Mouse (Mus musculus): Measurements from ENCODE around the gene Hoxc6. TPM values are rescaled to one million over a fixed set of nuclear protein-coding genes. Genes with fewer than 3 reads are reported as not detected.

Gene Hoxc6
- polyA plus RNA-seq, 1 experiment from 2014 or later, result 0.16 TPM

DNA sequence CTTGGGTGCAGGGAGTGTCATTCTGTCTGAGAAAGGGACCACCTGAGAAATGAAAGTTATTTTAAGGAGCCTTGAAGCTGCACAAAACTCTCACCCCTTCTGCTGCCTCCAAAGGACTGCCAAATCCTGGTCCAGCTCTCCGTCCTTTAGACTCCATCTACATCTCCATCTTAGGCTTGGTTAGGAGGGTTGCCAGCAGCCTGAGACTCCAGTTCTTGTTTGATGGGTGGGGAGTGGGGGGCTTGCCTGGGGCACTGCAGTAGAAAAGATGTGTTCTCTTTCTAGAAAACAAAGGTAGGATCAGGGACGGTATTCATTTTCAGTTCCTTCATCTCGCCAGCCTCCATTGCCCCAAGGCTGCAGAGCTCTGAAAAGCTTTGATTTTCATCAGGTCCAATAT is 626 bp upstream of the Hoxc6 start:
- H3K9me3 ChIP-seq (replicated peaks; ENCODE audit: control insufficient read depth, low read length), result no peaks in the 10 kb centered on the region
- H3K27ac ChIP-seq (ENCODE audit: low read length), result no peak overlapping the region
- H3K27me3 ChIP-seq (ENCODE audit: control insufficient read depth, insufficient read depth, low read length), result peaks cover 93% of the 10 kb centered on the region
- 1% methylated on average over 3 of the region's 3 CpGs for WGBS
- no peak for ATAC-seq (replicated peaks; ENCODE audit: extremely low read depth, insufficient read depth, low FRiP score)
- peaks cover 10% of the 10 kb centered on the region; the same call in 1 of the 2 replicates for H3K4me1 ChIP-seq (ENCODE audit: control insufficient read depth, insufficient read depth, low read length)
- H3K36me3 ChIP-seq (ENCODE audit: control insufficient read depth, insufficient read depth), result no peaks in the 10 kb centered on the region
- H3K9ac ChIP-seq (ENCODE audit: low read length), result no peak overlapping the region
- no peak overlapping the region for H3K4me2 ChIP-seq (ENCODE audit: low read depth, low read length)
- no peak overlapping the region for H3K4me3 ChIP-seq (ENCODE audit: low read length)

DNA sequence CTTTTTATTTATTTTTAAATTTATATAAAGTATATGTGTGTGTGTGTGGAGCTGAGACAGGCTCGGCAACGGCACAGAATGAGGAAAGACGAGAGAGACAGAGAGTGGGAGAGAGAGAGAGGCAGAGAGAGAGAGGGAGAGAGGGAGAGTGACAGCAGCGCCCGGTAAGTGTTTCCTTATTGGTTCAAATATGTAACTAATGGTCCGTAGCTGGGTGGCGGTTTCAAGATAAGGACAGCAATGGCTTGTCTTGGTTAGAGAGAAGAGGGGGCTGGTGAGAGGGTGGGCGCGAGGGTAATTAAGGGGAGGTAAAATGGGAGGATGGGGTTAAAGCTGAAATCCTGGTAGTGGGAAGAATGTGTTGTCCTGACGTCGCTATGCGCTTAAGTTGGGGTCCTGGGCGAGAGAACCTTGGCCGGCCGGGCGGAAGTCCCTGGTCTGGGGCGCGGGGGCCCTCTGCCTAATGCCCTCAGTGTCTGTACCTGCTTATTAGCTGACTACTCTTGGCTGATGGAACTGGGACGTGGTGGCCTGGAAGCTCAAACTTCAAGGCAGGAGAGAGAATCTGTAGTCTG is 638 bp downstream of the Hoxc6 start:
- Histone ChIP-seq H3K27ac (ENCODE audit: low read length) (no peak overlapping the region), H3K4me1 (ENCODE audit: control insufficient read depth, insufficient read depth, low read length) (peaks cover 10% of the 10 kb centered on the region; the same call in 1 of the 2 replicates), H3K9ac (ENCODE audit: low read length) (no peak overlapping the region; the same call in 1 of the 2 replicates), H3K9me3 (replicated peaks; ENCODE audit: control insufficient read depth, low read length) (no peaks in the 10 kb centered on the region), H3K36me3 (ENCODE audit: control insufficient read depth, insufficient read depth) (no peaks in the 10 kb centered on the region), H3K27me3 (ENCODE audit: control insufficient read depth, insufficient read depth, low read length) (peaks cover 93% of the 10 kb centered on the region), H3K4me2 (ENCODE audit: low read depth, low read length) (peak overlapping the region; percentile 76), H3K4me3 (ENCODE audit: low read length) (peak overlapping the region; percentile 59)
- ATAC-seq (replicated peaks; ENCODE audit: extremely low read depth, insufficient read depth, low FRiP score), result peak; percentile 6; the same call in 1 of the 2 replicates
- WGBS, result 1% methylated on average over 18 of the region's 19 CpGs

GRCm38 (mm10) chr15:102999183-102999831 is 1.2 kb downstream of the Hoxc6 start:
- H3K4me2 ChIP-seq (ENCODE audit: low read depth, low read length), result peak overlapping the region; percentile 76
- peak overlapping the region; percentile 59 for H3K4me3 ChIP-seq (ENCODE audit: low read length)
- no peaks in the 10 kb centered on the region for H3K9me3 ChIP-seq (replicated peaks; ENCODE audit: control insufficient read depth, low read length)
- peak; percentile 68 for ATAC-seq (replicated peaks; ENCODE audit: extremely low read depth, insufficient read depth, low FRiP score)
- H3K27ac ChIP-seq (ENCODE audit: low read length), result no peak overlapping the region
- H3K36me3 ChIP-seq (ENCODE audit: control insufficient read depth, insufficient read depth), result no peaks in the 10 kb centered on the region
- 3% methylated on average over 33 of the region's 33 CpGs for WGBS
- peak overlapping the region; percentile 68 for H3K9ac ChIP-seq (ENCODE audit: low read length)
- peaks cover 93% of the 10 kb centered on the region for H3K27me3 ChIP-seq (ENCODE audit: control insufficient read depth, insufficient read depth, low read length)
- peaks cover 10% of the 10 kb centered on the region; the same call in 1 of the 2 replicates for H3K4me1 ChIP-seq (ENCODE audit: control insufficient read depth, insufficient read depth, low read length)

DNA sequence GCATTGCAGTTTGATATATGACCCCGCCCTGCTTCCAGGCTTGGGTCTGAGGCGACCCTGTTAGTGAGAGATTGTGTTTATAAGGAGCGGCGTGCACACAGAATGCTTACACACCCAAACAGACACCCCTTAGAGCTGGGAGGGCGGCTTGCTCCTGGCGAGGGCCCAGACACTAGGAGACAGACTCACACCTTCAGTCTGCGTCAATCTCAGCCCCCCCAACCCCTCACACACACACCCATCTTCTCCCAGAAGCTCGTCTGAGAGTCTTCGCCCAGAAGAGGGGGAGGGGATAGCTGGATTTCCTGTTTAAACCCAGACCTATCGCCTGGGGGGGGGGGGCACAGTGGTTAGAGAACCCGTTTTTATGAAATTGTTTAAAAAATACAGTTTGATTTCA is 1.9 kb downstream of the Hoxc6 start:
- ATAC-seq (replicated peaks; ENCODE audit: extremely low read depth, insufficient read depth, low FRiP score), result no peak
- Histone ChIP-seq H3K27me3 (ENCODE audit: control insufficient read depth, insufficient read depth, low read length) (peaks cover 93% of the 10 kb centered on the region), H3K36me3 (ENCODE audit: control insufficient read depth, insufficient read depth) (no peaks in the 10 kb centered on the region), H3K4me2 (ENCODE audit: low read depth, low read length) (peak overlapping the region; percentile 76; the same call in 1 of the 2 replicates), H3K4me3 (ENCODE audit: low read length) (peak overlapping the region; percentile 59), H3K4me1 (ENCODE audit: control insufficient read depth, insufficient read depth, low read length) (peaks cover 10% of the 10 kb centered on the region; the same call in 1 of the 2 replicates), H3K9me3 (replicated peaks; ENCODE audit: control insufficient read depth, low read length) (no peaks in the 10 kb centered on the region), H3K27ac (ENCODE audit: low read length) (no peak overlapping the region), H3K9ac (ENCODE audit: low read length) (no peak overlapping the region)
- 24% methylated on average over 10 of the region's 11 CpGs for WGBS

DNA sequence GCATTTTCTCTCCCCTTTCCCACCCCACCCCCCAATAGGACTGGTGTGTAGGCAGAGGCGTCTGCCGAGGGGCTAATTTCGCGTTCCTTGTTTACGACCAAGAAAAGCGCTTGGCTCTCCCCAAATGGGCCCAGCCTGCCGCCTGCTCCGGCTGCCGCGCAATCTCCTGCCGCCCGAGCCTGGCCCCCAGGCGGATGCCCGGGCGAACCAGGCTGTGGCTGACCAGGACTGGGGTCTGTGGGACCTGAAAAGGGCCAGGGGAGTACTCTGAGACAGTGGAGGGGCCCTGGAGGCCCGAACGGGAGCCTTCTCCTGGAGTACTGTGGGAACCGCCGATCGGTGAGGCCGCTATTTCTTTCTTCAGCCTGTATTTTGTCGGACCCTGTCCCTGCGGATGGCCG is 2.4 kb downstream of the Hoxc6 start:
- Histone ChIP-seq H3K27me3 (ENCODE audit: control insufficient read depth, insufficient read depth, low read length) (peaks cover 92% of the 10 kb centered on the region), H3K4me2 (ENCODE audit: low read depth, low read length) (0 out of 2 replicates have a peak overlapping the region, but pooled peaks have one; percentile 4), H3K4me3 (ENCODE audit: low read length) (no peak overlapping the region), H3K9me3 (replicated peaks; ENCODE audit: control insufficient read depth, low read length) (no peaks in the 10 kb centered on the region), H3K36me3 (ENCODE audit: control insufficient read depth, insufficient read depth) (no peaks in the 10 kb centered on the region), H3K9ac (ENCODE audit: low read length) (no peak overlapping the region), H3K27ac (ENCODE audit: low read length) (no peak overlapping the region), H3K4me1 (ENCODE audit: control insufficient read depth, insufficient read depth, low read length) (peaks cover 10% of the 10 kb centered on the region; the same call in 1 of the 2 replicates)
- ATAC-seq (replicated peaks; ENCODE audit: extremely low read depth, insufficient read depth, low FRiP score), result no peak
- 16% methylated on average over 24 of the region's 24 CpGs for whole genome bisulfite sequencing

DNA sequence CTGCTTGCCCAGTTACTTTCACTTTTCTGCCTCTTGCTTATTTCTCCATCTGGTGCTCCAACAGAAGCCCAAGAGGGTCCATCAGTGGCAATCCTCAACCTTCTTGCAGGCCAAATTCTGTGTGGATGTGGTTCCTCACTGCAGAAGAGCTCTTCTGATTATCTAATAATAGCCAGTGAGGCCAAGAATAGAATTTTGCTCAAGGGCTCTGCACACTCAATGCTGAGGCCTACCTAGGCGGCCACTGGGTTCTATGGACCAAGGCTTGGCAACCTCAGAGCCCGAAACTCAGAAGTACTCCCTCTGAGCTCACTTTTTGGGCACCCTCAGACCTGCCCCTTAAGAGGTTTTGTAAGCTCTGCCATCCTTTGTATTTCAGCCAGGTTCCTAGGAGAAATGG is 3.3 kb downstream of the Hoxc6 start:
- H3K4me3 ChIP-seq (ENCODE audit: low read length), result no peak overlapping the region
- no peaks in the 10 kb centered on the region for H3K9me3 ChIP-seq (replicated peaks; ENCODE audit: control insufficient read depth, low read length)
- H3K4me1 ChIP-seq (ENCODE audit: control insufficient read depth, insufficient read depth, low read length), result peaks cover 10% of the 10 kb centered on the region; the same call in 1 of the 2 replicates
- peak overlapping the region; percentile 6; the same call in 1 of the 2 replicates for H3K4me2 ChIP-seq (ENCODE audit: low read depth, low read length)
- no peaks in the 10 kb centered on the region for H3K36me3 ChIP-seq (ENCODE audit: control insufficient read depth, insufficient read depth)
- H3K27me3 ChIP-seq (ENCODE audit: control insufficient read depth, insufficient read depth, low read length), result peaks cover 93% of the 10 kb centered on the region
- no peak overlapping the region for H3K27ac ChIP-seq (ENCODE audit: low read length)
- 34% methylated on average over 2 of the region's 2 CpGs for WGBS
- 0 out of 2 replicates have a peak, but pooled peaks have one; percentile 37 for ATAC-seq (replicated peaks; ENCODE audit: extremely low read depth, insufficient read depth, low FRiP score)
- no peak overlapping the region for H3K9ac ChIP-seq (ENCODE audit: low read length)

GRCm38 (mm10) chr15:103002156-103002555 is 4.1 kb downstream of the Hoxc6 start:
- Histone ChIP-seq H3K4me3 (ENCODE audit: low read length) (no peak overlapping the region), H3K9ac (ENCODE audit: low read length) (no peak overlapping the region), H3K27me3 (ENCODE audit: control insufficient read depth, insufficient read depth, low read length) (peaks cover 94% of the 10 kb centered on the region), H3K36me3 (ENCODE audit: control insufficient read depth, insufficient read depth) (no peaks in the 10 kb centered on the region), H3K27ac (ENCODE audit: low read length) (no peak overlapping the region), H3K4me2 (ENCODE audit: low read depth, low read length) (no peak overlapping the region), H3K9me3 (replicated peaks; ENCODE audit: control insufficient read depth, low read length) (no peaks in the 10 kb centered on the region), H3K4me1 (ENCODE audit: control insufficient read depth, insufficient read depth, low read length) (peaks cover 10% of the 10 kb centered on the region; the same call in 1 of the 2 replicates)
- WGBS, result 40% methylated on average over 4 of the region's 4 CpGs
- no peak for ATAC-seq (replicated peaks; ENCODE audit: extremely low read depth, insufficient read depth, low FRiP score)

- H3K4me3 ChIP-seq (ENCODE audit: low read length), result no peak overlapping the region
- no peaks in the 10 kb centered on the region for H3K36me3 ChIP-seq (ENCODE audit: control insufficient read depth, insufficient read depth)
- peaks cover 94% of the 10 kb centered on the region for H3K27me3 ChIP-seq (ENCODE audit: control insufficient read depth, insufficient read depth, low read length)
- no peak overlapping the region for H3K9ac ChIP-seq (ENCODE audit: low read length)
- 21% methylated on average over 13 of the region's 13 CpGs for WGBS
- no peaks in the 10 kb centered on the region for H3K9me3 ChIP-seq (replicated peaks; ENCODE audit: control insufficient read depth, low read length)
- H3K27ac ChIP-seq (ENCODE audit: low read length), result no peak overlapping the region
- no peak overlapping the region for H3K4me2 ChIP-seq (ENCODE audit: low read depth, low read length)
- H3K4me1 ChIP-seq (ENCODE audit: control insufficient read depth, insufficient read depth, low read length), result peaks cover 10% of the 10 kb centered on the region; the same call in 1 of the 2 replicates
- ATAC-seq (replicated peaks; ENCODE audit: extremely low read depth, insufficient read depth, low FRiP score), result no peak
Observed at GRCm38 (mm10) chr15:103002821-103003448, 4.9 kb downstream of the Hoxc6 start.

DNA sequence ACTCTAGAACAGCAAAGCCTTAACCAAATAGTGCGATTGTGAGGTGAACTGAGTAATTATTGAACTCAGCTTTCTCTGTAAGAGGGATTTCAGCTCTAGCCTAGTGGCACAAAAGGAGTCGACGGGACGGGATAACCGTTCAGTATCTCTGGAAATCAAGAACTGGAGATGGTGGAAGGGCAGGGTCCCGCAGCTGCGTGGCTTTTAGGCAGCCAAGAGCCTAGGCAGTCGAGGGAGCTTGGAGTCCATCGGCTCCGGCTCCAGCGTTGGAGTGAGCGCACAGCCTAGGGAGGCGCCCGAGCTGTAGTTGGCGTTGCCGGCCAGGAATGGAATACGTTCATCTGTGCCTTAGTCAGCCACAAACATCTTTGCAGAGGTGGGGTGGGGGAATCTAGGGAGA is 7.3 kb downstream of the Hoxc6 start:
- 3% methylated on average over 17 of the region's 17 CpGs for WGBS
- Histone ChIP-seq H3K4me2 (ENCODE audit: low read depth, low read length) (no peak overlapping the region), H3K27me3 (ENCODE audit: control insufficient read depth, insufficient read depth, low read length) (peaks cover 90% of the 10 kb centered on the region), H3K9me3 (replicated peaks; ENCODE audit: control insufficient read depth, low read length) (no peaks in the 10 kb centered on the region), H3K4me3 (ENCODE audit: low read length) (no peak overlapping the region), H3K36me3 (ENCODE audit: control insufficient read depth, insufficient read depth) (no peaks in the 10 kb centered on the region), H3K9ac (ENCODE audit: low read length) (no peak overlapping the region), H3K27ac (ENCODE audit: low read length) (no peak overlapping the region), H3K4me1 (ENCODE audit: control insufficient read depth, insufficient read depth, low read length) (peaks cover 4% of the 10 kb centered on the region; the same call in 1 of the 2 replicates)
- no peak for ATAC-seq (replicated peaks; ENCODE audit: extremely low read depth, insufficient read depth, low FRiP score)
